13 mouse cellular contexts compared by ENCODE assay signal in genomic region chr10:93700589-93701363, GRCm38 (mm10).
DNase-seq lines count a peak whose midpoint lies in the region; ATAC-seq and TF ChIP-seq lines count a peak whose summit lies in the region.
"Had no signal": no experiment of that assay in that cellular context is flagged by ENCODE, and none has a peak within 500 bp of the region (broad histone marks: within the 10 kb centered on the region; RNA-seq: fewer than 3 reads in every experiment).

No protein-coding gene starts in this region.

- no peak for TF ChIP-seq CTCF in liver, adult 2 months (IDR thresholded peaks at IDR 0.05; ENCODE audit: low read depth, low read length)
- TF ChIP-seq CTCF in midbrain, postnatal 0 days (IDR thresholded peaks at IDR 0.05): no peak

- H3K4me1 ChIP-seq in liver, adult 2 months (ENCODE audit: control insufficient read depth, insufficient read depth, low read length): peaks cover 2% of the 10 kb centered on the region; the same call in 1 of the 2 replicates
- peaks cover 26% of the 10 kb centered on the region for H3K4me1 ChIP-seq in forebrain, embryonic 12.5 days
- peaks cover 41% of the 10 kb centered on the region for H3K4me1 ChIP-seq in liver, embryonic 12.5 days
- H3K4me1 ChIP-seq in midbrain, postnatal 0 days (ENCODE audit: insufficient read depth, low read length): no peaks in the 10 kb centered on the region
- H3K4me1 ChIP-seq: limb, embryonic 15.5 days had no signal

- TF ChIP-seq POLR2A in liver, adult 2 months (IDR thresholded peaks at IDR 0.05; ENCODE audit: extremely low read depth, insufficient read depth, low read length): no peak

- H3K4me2 ChIP-seq in forebrain, embryonic 12.5 days: peak overlapping the region; percentile 40
- peak overlapping the region; percentile 66 for H3K4me2 ChIP-seq in liver, embryonic 12.5 days
- H3K4me2 ChIP-seq in midbrain, postnatal 0 days (ENCODE audit: low read depth, low read length, poor library complexity, severe bottlenecking): peak overlapping the region; percentile 51
- H3K4me2 ChIP-seq: limb, embryonic 15.5 days had no signal

- H3K79me2 ChIP-seq in liver, adult 2 months (ENCODE audit: control insufficient read depth, insufficient read depth, low read length): no peaks in the 10 kb centered on the region

- no peaks in the 10 kb centered on the region for H3K9me3 ChIP-seq in forebrain, embryonic 12.5 days
- no peaks in the 10 kb centered on the region for H3K9me3 ChIP-seq in liver, embryonic 12.5 days (replicated peaks)
- no peaks in the 10 kb centered on the region for H3K9me3 ChIP-seq in midbrain, postnatal 0 days (ENCODE audit: low read length)
- H3K9me3 ChIP-seq: embryonic facial prominence, embryonic 10.5 days; limb, embryonic 15.5 days had no signal

- ATAC-seq in forebrain, embryonic 12.5 days (ENCODE audit: low FRiP score): 0 out of 2 replicates have a peak, but pooled peaks have one; percentile 14
- peak; percentile 35; the same call in 1 of the 2 replicates for ATAC-seq in liver, embryonic 12.5 days
- no peak for ATAC-seq in midbrain, postnatal 0 days (ENCODE audit: low FRiP score)

- H3K9ac ChIP-seq in liver, adult 2 months (ENCODE audit: low read depth, low read length): no peak overlapping the region
- H3K9ac ChIP-seq in forebrain, embryonic 12.5 days: no peak overlapping the region
- H3K9ac ChIP-seq in liver, embryonic 12.5 days: peak overlapping the region; percentile 49
- H3K9ac ChIP-seq in midbrain, postnatal 0 days (replicated peaks; ENCODE audit: low read length, poor library complexity, severe bottlenecking): no peak overlapping the region
- H3K9ac ChIP-seq: limb, embryonic 15.5 days had no signal

- DNase-seq in liver, adult 2 months (ENCODE audit: extremely low read depth, low read depth, low spot score): no peak
- no peak for DNase-seq in liver
- DNase-seq in midbrain, postnatal 0 days (ENCODE audit: low spot score): no peak
- no peak for DNase-seq in urinary bladder, adult 18-20 months (ENCODE audit: low spot score in 2 of 2)
- no peak for DNase-seq in left cerebral cortex, adult 11 months (ENCODE audit: low spot score)
- DNase-seq: adrenal gland, postnatal 36 days; gastrocnemius, postnatal 14 days; kidney, postnatal 36 days; thymus, postnatal 4 days had no signal

- no peaks in the 10 kb centered on the region for H3K27me3 ChIP-seq in liver, adult 2 months (ENCODE audit: control insufficient read depth, insufficient read depth, low read length)
- no peaks in the 10 kb centered on the region for H3K27me3 ChIP-seq in forebrain, embryonic 12.5 days
- no peaks in the 10 kb centered on the region for H3K27me3 ChIP-seq in liver, embryonic 12.5 days (replicated peaks)
- H3K27me3 ChIP-seq in midbrain, postnatal 0 days (ENCODE audit: insufficient read depth, low read length): no peaks in the 10 kb centered on the region
- H3K27me3 ChIP-seq: limb, embryonic 15.5 days had no signal

- H3K4me3 ChIP-seq in liver, adult 2 months (ENCODE audit: insufficient read depth, low read depth, low read length): no peak overlapping the region
- H3K4me3 ChIP-seq in forebrain, embryonic 12.5 days (replicated peaks): no peak overlapping the region
- peak overlapping the region; percentile 39 for H3K4me3 ChIP-seq in liver, embryonic 12.5 days
- peak overlapping the region; percentile 23 for H3K4me3 ChIP-seq in midbrain, postnatal 0 days (ENCODE audit: low read depth, low read length)
- H3K4me3 ChIP-seq: embryonic facial prominence, embryonic 10.5 days; limb, embryonic 15.5 days had no signal

- WGBS in liver, adult 2 months: 70% methylated on average over 21 of the region's 21 CpGs
- WGBS in forebrain, embryonic 12.5 days: 55% methylated on average over 21 of the region's 21 CpGs
- WGBS in liver, embryonic 12.5 days (ENCODE audit: insufficient replicate concordance): 23% methylated on average over 21 of the region's 21 CpGs
- WGBS in midbrain, postnatal 0 days: 40% methylated on average over 21 of the region's 21 CpGs

- H3K27ac ChIP-seq in liver, adult 2 months (replicated peaks; ENCODE audit: insufficient read depth, low read depth, low read length): 0 out of 2 replicates have a peak overlapping the region, but pooled peaks have one; percentile 51
- H3K27ac ChIP-seq in forebrain, embryonic 12.5 days: peak overlapping the region; percentile 70
- H3K27ac ChIP-seq in liver, embryonic 12.5 days: peak overlapping the region; percentile 15; the same call in 1 of the 2 replicates
- H3K27ac ChIP-seq in midbrain, postnatal 0 days (ENCODE audit: low read depth, low read length): no peak overlapping the region
- H3K27ac ChIP-seq: embryonic facial prominence, embryonic 10.5 days; limb, embryonic 15.5 days had no signal

- H3K36me3 ChIP-seq in liver, adult 2 months (ENCODE audit: control insufficient read depth, insufficient read depth, low read length): no peaks in the 10 kb centered on the region
- 0 out of 2 replicates have a peak, but pooled peaks cover 2% of the 10 kb centered on the region for H3K36me3 ChIP-seq in forebrain, embryonic 12.5 days (replicated peaks)
- H3K36me3 ChIP-seq in liver, embryonic 12.5 days: no peaks in the 10 kb centered on the region
- no peaks in the 10 kb centered on the region for H3K36me3 ChIP-seq in midbrain, postnatal 0 days (ENCODE audit: insufficient read depth, low read length)
- H3K36me3 ChIP-seq: embryonic facial prominence, embryonic 10.5 days; limb, embryonic 15.5 days had no signal

Comparison
In these comparisons a context has a peak if more than half of its experiments do, and no peak if none do; other contexts are left out.
1. H3K4me3 ChIP-seq: peak in liver, embryonic 12.5 days (single experiment) and midbrain, postnatal 0 days (single experiment); none in liver, adult 2 months (single experiment) and forebrain, embryonic 12.5 days (single experiment).
2. Peak in every context shown above with its lines, with median percentiles within 50 percentile points of each other: H3K4me2 ChIP-seq.